Mouse (Mus musculus): ENCODE results near the gene Hacd2.

Gene Hacd2

DNA sequence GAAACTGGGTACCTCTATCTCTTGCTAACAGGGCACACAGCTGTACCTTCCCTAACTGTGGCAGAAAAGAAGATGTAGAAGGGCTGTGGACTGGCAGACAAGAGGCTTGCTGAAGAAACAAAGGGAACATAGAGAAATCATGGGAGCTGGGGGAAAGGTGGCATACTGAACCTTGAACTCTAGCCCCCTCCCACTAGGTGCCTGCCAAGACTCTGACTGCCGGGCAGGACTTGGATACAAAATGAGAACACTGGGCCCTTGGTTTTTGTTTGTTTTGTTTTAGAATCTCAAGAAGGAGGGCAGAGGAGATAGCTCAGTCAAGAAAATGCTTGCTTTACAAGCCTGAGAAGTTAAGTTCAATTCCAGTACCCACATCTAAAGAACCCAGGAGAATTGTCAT is 14.9 kb upstream of the Hacd2 start:
- no peak for DNase-seq (ENCODE audit: low spot score)

DNA sequence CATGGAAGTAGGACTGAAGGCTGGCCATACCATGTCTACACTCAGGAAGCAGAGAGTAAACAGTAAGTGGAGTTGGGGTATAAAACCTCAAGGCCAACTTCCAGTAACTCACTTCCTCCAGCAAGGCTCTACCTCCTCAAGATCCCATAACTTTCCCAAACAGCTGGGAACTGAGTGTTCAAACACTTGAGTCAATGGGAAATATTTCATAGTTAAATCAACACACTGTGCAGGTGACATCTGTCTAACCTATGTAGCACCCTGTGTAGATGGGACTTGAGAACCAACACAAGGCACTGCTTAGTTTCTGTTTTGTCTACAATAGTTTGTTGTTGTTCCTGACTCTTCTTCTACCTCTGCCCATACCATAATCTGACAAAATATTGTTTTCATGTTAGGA is 13.8 kb upstream of the Hacd2 start:
- no peak for DNase-seq (ENCODE audit: low spot score)

GRCm38 (mm10) chr16:35013501-35013900 is 8.7 kb upstream of the Hacd2 start:
- DNase-seq (ENCODE audit: low spot score), result no peak

- no peak for DNase-seq (ENCODE audit: low spot score)
Observed at GRCm38 (mm10) chr16:35016491-35016890, 5.7 kb upstream of the Hacd2 start.

- DNase-seq (ENCODE audit: low spot score), result no peak
Observed at GRCm38 (mm10) chr16:35018470-35018974, 3.7 kb upstream of the Hacd2 start.

- no peak for DNase-seq (ENCODE audit: low spot score)
Observed at GRCm38 (mm10) chr16:35021903-35022241, 356 bp upstream of the Hacd2 start.

- DNase-seq (ENCODE audit: low spot score), result peak; percentile 12
Observed at GRCm38 (mm10) chr16:35023138-35023735, 1.0 kb downstream of the Hacd2 start.

GRCm38 (mm10) chr16:35024300-35024699 is 2.1 kb downstream of the Hacd2 start:
- no peak for DNase-seq (ENCODE audit: low spot score)

DNA sequence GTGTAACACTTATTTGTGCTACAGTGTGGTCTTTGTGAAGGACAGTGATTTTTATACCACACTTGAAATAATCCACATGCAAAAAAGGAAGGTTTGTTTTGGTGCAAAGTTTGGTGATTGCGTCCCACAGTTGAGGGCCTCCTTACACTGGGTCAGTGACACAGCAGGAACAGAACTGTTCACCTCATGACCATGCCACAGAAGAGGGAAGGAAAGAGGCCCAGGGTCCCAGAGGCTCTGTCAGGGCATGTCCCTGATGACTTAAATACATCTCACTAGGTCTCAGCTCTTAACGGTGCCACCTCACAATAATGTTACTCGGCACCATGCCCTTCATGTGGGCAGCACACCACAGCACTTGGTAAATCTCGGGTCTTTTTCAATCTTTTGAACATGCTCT is 3.1 kb downstream of the Hacd2 start:
- DNase-seq (ENCODE audit: low spot score), result no peak

DNA sequence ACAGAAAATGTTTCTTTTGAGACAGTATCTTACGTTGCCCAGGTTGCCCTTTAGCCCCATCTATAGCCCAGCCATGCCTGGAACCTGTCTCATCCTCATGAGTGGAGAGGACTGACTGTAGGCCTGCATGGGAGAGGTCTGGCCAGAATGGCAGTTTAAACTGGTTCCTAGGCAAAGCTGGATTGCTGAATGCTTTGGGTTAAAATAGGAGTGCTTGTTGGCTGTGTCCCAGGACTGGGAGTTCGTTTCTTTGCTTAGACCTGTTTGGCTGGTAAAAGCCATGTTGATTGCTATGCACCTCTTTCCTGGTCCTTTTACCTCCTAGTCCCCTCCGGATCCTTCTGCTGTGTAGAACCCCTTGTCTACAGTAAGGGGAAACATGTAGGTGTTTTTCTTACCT is 11.0 kb downstream of the Hacd2 start:
- DNase-seq (ENCODE audit: low spot score), result no peak

- DNase-seq (ENCODE audit: low spot score), result no peak
Observed at GRCm38 (mm10) chr16:35033809-35034577, 11.8 kb downstream of the Hacd2 start.

- no peak for DNase-seq (ENCODE audit: low spot score)
Observed at GRCm38 (mm10) chr16:35034971-35035370, 12.7 kb downstream of the Hacd2 start.

GRCm38 (mm10) chr16:35036754-35037153 is 14.5 kb downstream of the Hacd2 start:
- DNase-seq (ENCODE audit: low spot score), result no peak

- peak; percentile 55 for DNase-seq (ENCODE audit: low spot score)
Observed at GRCm38 (mm10) chr16:35038343-35039057, 16.3 kb downstream of the Hacd2 start.

GRCm38 (mm10) chr16:35040154-35040553 is 17.9 kb downstream of the Hacd2 start:
- DNase-seq (ENCODE audit: low spot score), result peak; percentile 50

DNA sequence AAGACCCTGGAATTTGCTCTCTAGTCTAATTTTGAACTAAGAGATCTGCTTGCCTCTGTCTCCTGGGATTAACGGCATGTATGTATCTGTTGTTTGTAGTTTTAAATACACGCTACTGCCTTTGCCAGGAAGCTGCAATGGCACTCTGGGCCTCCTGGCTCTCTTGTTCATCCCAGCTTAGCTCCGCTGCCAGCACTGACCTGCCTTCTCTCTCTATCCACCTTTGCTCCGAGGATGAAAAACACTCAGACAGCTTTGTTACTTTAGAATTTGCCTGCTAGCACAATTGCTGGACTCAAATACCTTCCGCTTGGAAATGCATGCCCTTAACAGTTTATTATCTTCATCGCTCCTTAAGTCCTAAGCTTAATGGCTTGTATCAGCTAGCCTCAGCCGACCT is 18.8 kb downstream of the Hacd2 start:
- DNase-seq (ENCODE audit: low spot score), result no peak

GRCm38 (mm10) chr16:35046081-35046775 is 24.0 kb downstream of the Hacd2 start:
- DNase-seq (ENCODE audit: low spot score), result no peak

DNA sequence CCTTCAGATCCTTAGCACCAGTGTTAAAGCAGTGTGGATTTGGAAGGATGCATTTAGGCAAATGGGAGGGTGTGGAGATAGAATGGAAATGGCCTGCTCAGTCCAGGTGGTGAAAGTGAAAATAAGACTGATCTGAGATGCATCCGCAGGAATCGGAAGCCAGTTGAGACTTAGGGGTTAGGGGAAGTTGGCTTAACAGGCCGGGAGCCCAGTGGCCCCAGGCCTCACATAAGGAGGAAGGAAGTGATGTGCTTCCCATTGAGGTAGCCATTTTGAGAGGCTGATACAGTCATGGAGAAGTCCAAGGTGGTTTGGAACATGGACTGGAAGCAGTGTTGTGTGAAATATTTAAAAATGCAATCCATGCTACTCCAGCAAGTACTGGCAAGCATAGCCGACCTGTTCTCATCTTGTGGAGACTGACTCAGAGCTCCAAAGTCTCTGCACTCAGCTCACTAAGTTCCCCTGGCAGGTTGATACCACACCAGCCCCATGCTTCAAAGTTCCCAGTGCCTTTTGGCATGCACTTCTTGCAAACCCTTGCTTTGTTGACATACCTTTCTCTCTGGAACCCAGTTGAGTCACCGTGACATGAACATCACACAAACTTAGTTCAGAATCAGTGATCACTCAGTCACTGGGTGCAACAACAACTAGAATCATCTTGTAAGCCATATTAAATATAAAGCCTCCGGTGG is 25.2 kb downstream of the Hacd2 start:
- DNase-seq (ENCODE audit: low spot score), result no peak

- peak; percentile 16 for DNase-seq (ENCODE audit: low spot score)
Observed at GRCm38 (mm10) chr16:35051066-35051465, 28.8 kb downstream of the Hacd2 start.

- DNase-seq (ENCODE audit: low spot score), result no peak
Observed at GRCm38 (mm10) chr16:35052191-35052590, 30.0 kb downstream of the Hacd2 start.

DNA sequence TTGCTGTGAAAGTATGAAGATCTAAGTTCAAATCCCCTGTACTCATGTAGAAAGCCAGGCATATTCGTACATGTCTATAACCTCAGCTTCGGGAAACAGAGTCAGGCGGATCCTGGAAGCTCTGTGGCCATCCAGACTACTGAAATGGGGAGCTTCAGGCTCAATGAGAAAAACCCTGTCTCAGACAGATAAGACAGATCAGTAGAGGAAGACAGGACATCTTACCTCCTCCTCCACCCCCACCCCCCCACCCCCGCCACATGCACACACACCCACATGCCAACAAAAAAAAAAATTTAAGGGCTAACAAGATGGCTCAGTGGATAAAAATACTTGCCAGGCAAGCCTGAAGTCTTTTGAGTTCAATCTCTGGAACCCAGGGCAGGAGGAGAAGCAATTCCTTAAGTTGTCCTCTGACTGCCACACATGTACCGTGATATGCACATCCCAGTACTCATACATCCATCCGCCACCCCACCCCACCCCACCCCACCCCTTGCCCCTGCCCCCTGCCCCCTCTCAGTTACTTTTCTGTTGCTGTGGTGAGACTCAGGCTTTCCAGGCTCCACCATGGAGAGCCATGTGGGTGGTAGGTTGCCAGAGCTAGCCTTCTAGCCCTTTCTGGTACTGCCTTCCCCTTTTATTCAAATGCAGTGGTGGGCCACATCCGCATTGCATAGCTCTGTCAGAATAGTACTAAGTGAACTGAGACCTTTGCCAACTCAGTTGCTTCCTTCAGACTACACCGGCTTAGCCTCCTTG is 32.4 kb downstream of the Hacd2 start:
- DNase-seq (ENCODE audit: low spot score), result no peak

Measured in embryo, embryonic 10 days (tissue).